ENCODE assay signal across 17 mouse cellular contexts in the genomic region with DNA sequence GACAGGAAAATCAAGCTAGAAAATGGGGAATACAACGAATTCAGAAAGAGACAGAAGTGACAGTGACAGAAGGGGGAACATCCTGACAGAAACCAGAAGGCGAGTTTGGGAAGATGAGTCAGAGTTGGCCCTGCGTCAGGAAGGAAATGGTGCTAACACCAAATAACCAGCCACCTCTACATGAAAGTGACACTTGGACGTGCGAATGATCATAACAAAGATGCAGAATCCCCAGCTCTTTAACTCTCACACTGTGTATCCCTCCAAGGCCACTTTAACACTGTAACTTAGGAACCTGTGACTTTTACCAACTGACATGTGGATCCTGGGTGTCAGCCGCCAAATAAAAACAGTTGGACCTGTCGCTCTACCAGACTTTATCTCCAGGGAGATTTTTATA. TPM values are rescaled to one million over a fixed set of nuclear protein-coding genes. Genes with fewer than 3 reads are reported as not detected.
DNase-seq lines count a peak whose midpoint lies in the region; ATAC-seq and TF ChIP-seq lines count a peak whose summit lies in the region.
"Had no signal": no experiment of that assay in that cellular context is flagged by ENCODE, and none has a peak within 500 bp of the region (broad histone marks: within the 10 kb centered on the region; RNA-seq: fewer than 3 reads in every experiment).

No protein-coding gene starts in this region.

- intact Hi-C loops in heart, adult 2 months (cut with DNase I), result no loop called here

- TF ChIP-seq POLR2A in heart, adult 2 months (IDR thresholded peaks at IDR 0.05; ENCODE audit: insufficient read depth, low read depth, low read length), result no peak

- no peaks in the 10 kb centered on the region for H3K9me3 ChIP-seq in lung, embryonic 14.5 days (ENCODE audit: low read depth, low read length)
- no peaks in the 10 kb centered on the region for H3K9me3 ChIP-seq in liver, embryonic 14.5 days (ENCODE audit: control insufficient read depth, low read length)
- no peaks in the 10 kb centered on the region for H3K9me3 ChIP-seq in stomach, postnatal 0 days (ENCODE audit: control insufficient read depth, low read length)
- H3K9me3 ChIP-seq: embryonic facial prominence, embryonic 15.5 days; hindbrain, embryonic 13.5 days; limb, embryonic 12.5 days; midbrain, embryonic 12.5 days had no signal

- DNase-seq in heart, adult 2 months, result peak in 1 of 2 experiments; percentile 20
- no peak for DNase-seq in heart, adult 9 months (ENCODE audit: low spot score in 2 of 2)
- peak; percentile 47 for DNase-seq in lung, embryonic 14.5 days
- no peak for DNase-seq in lung, postnatal 4 days
- no peak for DNase-seq in liver, embryonic 14.5 days (ENCODE audit: low read depth in 3 of 3, low spot score in 3 of 3)
- no peak for DNase-seq in stomach, postnatal 0 days (ENCODE audit: low spot score)
- DNase-seq in ovary, adult 18-20 months (ENCODE audit: low spot score), result no peak
- DNase-seq in ovary, postnatal 14 days (ENCODE audit: low spot score), result no peak
- DNase-seq: adrenal gland, postnatal 36 days; B cell, adult 2 months; cerebellum, adult 8-10 months; right cerebral cortex, postnatal 4 days had no signal

- 20% methylated on average over 7 of the region's 7 CpGs for WGBS in heart, adult 2 months
- WGBS in lung, embryonic 14.5 days, result 49% methylated on average over 7 of the region's 7 CpGs
- 24% methylated on average over 7 of the region's 7 CpGs for WGBS in liver, embryonic 14.5 days (ENCODE audit: insufficient replicate concordance)
- 59% methylated on average over 7 of the region's 7 CpGs for WGBS in stomach, postnatal 0 days

- H3K4me2 ChIP-seq in lung, embryonic 14.5 days, result no peak overlapping the region
- H3K4me2 ChIP-seq in liver, embryonic 14.5 days (ENCODE audit: low read depth), result no peak overlapping the region
- H3K4me2 ChIP-seq in stomach, postnatal 0 days (replicated peaks; ENCODE audit: low read depth), result no peak overlapping the region
- H3K4me2 ChIP-seq: embryonic facial prominence, embryonic 15.5 days; hindbrain, embryonic 13.5 days; limb, embryonic 12.5 days; midbrain, embryonic 12.5 days had no signal

- H3K79me2 ChIP-seq in heart, adult 2 months (replicated peaks; ENCODE audit: control insufficient read depth, insufficient read depth, low read length), result no peaks in the 10 kb centered on the region

- H3K4me1 ChIP-seq in heart, adult 2 months (ENCODE audit: control insufficient read depth, insufficient read depth, low read length), result peaks cover 17% of the 10 kb centered on the region
- H3K4me1 ChIP-seq in lung, embryonic 14.5 days (ENCODE audit: insufficient read depth), result no peaks in the 10 kb centered on the region; the same call in 1 of the 2 replicates
- peaks cover 38 to 53% of the 10 kb centered on the region in 2 experiments for H3K4me1 ChIP-seq in liver, embryonic 14.5 days (replicated peaks; ENCODE audit: control insufficient read depth in 2 of 2, insufficient read depth in 2 of 2, low read length in 1 of 2)
- no peaks in the 10 kb centered on the region; the same call in 1 of the 2 replicates for H3K4me1 ChIP-seq in stomach, postnatal 0 days (replicated peaks; ENCODE audit: control insufficient read depth, insufficient read depth)
- H3K4me1 ChIP-seq: hindbrain, embryonic 13.5 days; midbrain, embryonic 12.5 days had no signal

- H3K27me3 ChIP-seq in heart, adult 2 months (ENCODE audit: control insufficient read depth, insufficient read depth, low read length), result no peaks in the 10 kb centered on the region
- no peaks in the 10 kb centered on the region for H3K27me3 ChIP-seq in lung, embryonic 14.5 days (ENCODE audit: insufficient read depth, low read length)
- no peaks in the 10 kb centered on the region for H3K27me3 ChIP-seq in liver, embryonic 14.5 days (ENCODE audit: control insufficient read depth, insufficient read depth, low read length)
- no peaks in the 10 kb centered on the region for H3K27me3 ChIP-seq in stomach, postnatal 0 days (ENCODE audit: control insufficient read depth, insufficient read depth, low read length)
- H3K27me3 ChIP-seq: embryonic facial prominence, embryonic 15.5 days; hindbrain, embryonic 13.5 days; limb, embryonic 12.5 days had no signal

- no peak overlapping the region for H3K4me3 ChIP-seq in heart, adult 2 months
- H3K4me3 ChIP-seq in lung, embryonic 14.5 days (ENCODE audit: low read depth, low read length), result no peak overlapping the region
- no peak overlapping the region for H3K4me3 ChIP-seq in liver, embryonic 14.5 days (ENCODE audit: insufficient read depth in 1 of 2, low read depth in 2 of 2, low read length in 2 of 2)
- H3K4me3 ChIP-seq in stomach, postnatal 0 days (ENCODE audit: low read depth, low read length), result no peak overlapping the region
- H3K4me3 ChIP-seq: embryonic facial prominence, embryonic 15.5 days; hindbrain, embryonic 13.5 days; limb, embryonic 12.5 days; midbrain, embryonic 12.5 days had no signal

- H3K27ac ChIP-seq in heart, adult 2 months, result peak overlapping the region; percentile 65
- no peak overlapping the region for H3K27ac ChIP-seq in lung, embryonic 14.5 days (ENCODE audit: low read depth)
- 0 out of 2 replicates have a peak overlapping the region, but pooled peaks have one; percentile 2 for H3K27ac ChIP-seq in liver, embryonic 14.5 days
- H3K27ac ChIP-seq in stomach, postnatal 0 days (replicated peaks), result 0 out of 2 replicates have a peak overlapping the region, but pooled peaks have one; percentile 45
- H3K27ac ChIP-seq: embryonic facial prominence, embryonic 15.5 days; hindbrain, embryonic 13.5 days; limb, embryonic 12.5 days; midbrain, embryonic 12.5 days had no signal

- TF ChIP-seq EP300 in heart, adult 2 months (IDR thresholded peaks at IDR 0.05; ENCODE audit: insufficient read depth, low read depth, low read length), result no peak
- TF ChIP-seq EP300 in liver, embryonic 14.5 days (IDR thresholded peaks at IDR 0.05; ENCODE audit: low read depth), result no peak
- no peak for TF ChIP-seq EP300 in stomach, postnatal 0 days (optimal IDR thresholded peaks at IDR 0.05)

- ATAC-seq in lung, embryonic 14.5 days (ENCODE audit: insufficient read depth), result no peak
- ATAC-seq in liver, embryonic 14.5 days (ENCODE audit: insufficient read depth), result no peak
- no peak for ATAC-seq in stomach, postnatal 0 days (ENCODE audit: low FRiP score, low TSS enrichment)

- H3K9ac ChIP-seq in heart, adult 2 months (ENCODE audit: low read depth, low read length), result peak overlapping the region; percentile 36; the same call in 1 of the 2 replicates
- H3K9ac ChIP-seq in lung, embryonic 14.5 days, result no peak overlapping the region
- H3K9ac ChIP-seq in liver, embryonic 14.5 days (replicated peaks), result no peak overlapping the region
- H3K9ac ChIP-seq in stomach, postnatal 0 days (ENCODE audit: low read length), result no peak overlapping the region
- H3K9ac ChIP-seq: embryonic facial prominence, embryonic 15.5 days; hindbrain, embryonic 13.5 days; limb, embryonic 12.5 days; midbrain, embryonic 12.5 days had no signal

- peaks cover 9% of the 10 kb centered on the region; the same call in 1 of the 2 replicates for H3K36me3 ChIP-seq in heart, adult 2 months (ENCODE audit: control insufficient read depth, insufficient read depth, low read length)
- H3K36me3 ChIP-seq in lung, embryonic 14.5 days (ENCODE audit: insufficient read depth), result no peaks in the 10 kb centered on the region
- H3K36me3 ChIP-seq in liver, embryonic 14.5 days (replicated peaks; ENCODE audit: control insufficient read depth, insufficient read depth, low read depth), result no peaks in the 10 kb centered on the region
- H3K36me3 ChIP-seq in stomach, postnatal 0 days (ENCODE audit: control insufficient read depth, insufficient read depth, low read length), result no peaks in the 10 kb centered on the region
- H3K36me3 ChIP-seq: embryonic facial prominence, embryonic 15.5 days; hindbrain, embryonic 13.5 days; limb, embryonic 12.5 days; midbrain, embryonic 12.5 days had no signal

- TF ChIP-seq CTCF in heart, adult 2 months (IDR thresholded peaks at IDR 0.05), result no peak
- TF ChIP-seq CTCF in lung, embryonic 14.5 days (IDR thresholded peaks at IDR 0.05; ENCODE audit: low read depth), result no peak
- TF ChIP-seq CTCF in liver, embryonic 14.5 days (IDR thresholded peaks at IDR 0.05; ENCODE audit: low read depth), result no peak
- no peak for TF ChIP-seq CTCF in stomach, postnatal 0 days (IDR thresholded peaks at IDR 0.05; ENCODE audit: low read depth)

RNA-seq across cellular contexts. Expression of gene Gipc2, which starts 16.6 kb away (rescaled TPM):
- total RNA-seq in heart, adult 2 months (2021), result 1 to 10 TPM; 3.5 to 6.1 TPM
- polyA plus RNA-seq in heart, adult 2 months (2012; rRNA removed), result 4.8 and 5.2 TPM in 2 replicates
- 4.3 and 6.8 TPM in 2 replicates for polyA plus RNA-seq in lung, embryonic 14.5 days (2014; fragmentation: Nextera tagmentation; extraction: Ambion mirVana)
- polyA plus RNA-seq in liver, embryonic 14.5 days (2012; rRNA removed), result 5.1 and 7.7 TPM in 2 replicates
- 16.9 and 17.8 TPM in 2 replicates for polyA plus RNA-seq in liver, embryonic 14.5 days (2014; fragmentation: Nextera tagmentation; extraction: Ambion mirVana)
- 76.1 and 82.5 TPM in 2 replicates for polyA plus RNA-seq in stomach, postnatal 0 days (2015; fragmentation: Nextera tagmentation; extraction: Ambion mirVana)
- total RNA-seq: neutrophil, adult 5-6 weeks had no signal
